Mouse (Mus musculus) urinary bladder, postnatal 36 days (tissue): Measurements from ENCODE around the gene A430033K04Rik.
A peak's percentile ranks its signal among the peaks of the same experiment; 100 is the strongest.

Experiments used
- DNase-seq, 2 experiments: peaks; one replicate each; pipeline ENCODE4 v3.0.0; 2022; ENCODE audit warnings: low spot score in 2 of 2, mixed read lengths in 1 of 2

A430033K04Rik gene

GRCm38 (mm10) chr5:138694496-138695167, 72.0 kb downstream of the A430033K04Rik start:
- DNase-seq = peak in 1 of 2 experiments; percentile 6

GRCm38 (mm10) chr5:138697466-138697865, 74.8 kb downstream of the A430033K04Rik start:
- DNase-seq = no peak
